Mouse (Mus musculus): ENCODE measurements around the gene Ank3. TPM values are rescaled to one million over a fixed set of nuclear protein-coding genes. Genes with fewer than 3 reads are reported as not detected.

The Ank3 gene
- total RNA-seq, 4 experiments from 2014 or later: 81.4 to 115 (median 89.6) TPM

- no peak for DNase-seq (ENCODE audit: low spot score in 2 of 2)
Observed at GRCm38 (mm10) chr10:69654866-69655633, 256.5 kb downstream of the Ank3 start.

- DNase-seq (ENCODE audit: low spot score in 2 of 2): peak in 1 of 2 experiments; percentile 18
Observed at GRCm38 (mm10) chr10:69656321-69656720, 257.7 kb downstream of the Ank3 start.

- DNase-seq (ENCODE audit: low spot score in 2 of 2): no peak
Observed at GRCm38 (mm10) chr10:69659818-69660217, 261.2 kb downstream of the Ank3 start.

- DNase-seq (ENCODE audit: low spot score in 2 of 2): peak; percentile 44 to 63
Observed at GRCm38 (mm10) chr10:69662338-69662737, 263.8 kb downstream of the Ank3 start.

- DNase-seq (ENCODE audit: low spot score in 2 of 2): no peak
Observed at GRCm38 (mm10) chr10:69667482-69667881, 268.9 kb downstream of the Ank3 start.

GRCm38 (mm10) chr10:69670496-69670895 lies 271.9 kb downstream of the Ank3 start:
- no peak for DNase-seq (ENCODE audit: low spot score in 2 of 2)

- DNase-seq (ENCODE audit: low spot score in 2 of 2): no peak
Observed at GRCm38 (mm10) chr10:69670959-69671358, 272.4 kb downstream of the Ank3 start.

- DNase-seq (ENCODE audit: low spot score in 2 of 2): no peak
Observed at GRCm38 (mm10) chr10:69671505-69671904, 272.9 kb downstream of the Ank3 start.

GRCm38 (mm10) chr10:69672545-69672944 lies 274.0 kb downstream of the Ank3 start:
- DNase-seq (ENCODE audit: low spot score in 2 of 2): no peak

GRCm38 (mm10) chr10:69678230-69678629 lies 279.7 kb downstream of the Ank3 start:
- DNase-seq (ENCODE audit: low spot score in 2 of 2): no peak

GRCm38 (mm10) chr10:69686336-69686735 lies 287.8 kb downstream of the Ank3 start:
- DNase-seq (ENCODE audit: low spot score in 2 of 2): no peak

- no peak for DNase-seq (ENCODE audit: low spot score in 2 of 2)
Observed at GRCm38 (mm10) chr10:69689096-69689495, 290.5 kb downstream of the Ank3 start.

- DNase-seq (ENCODE audit: low spot score in 2 of 2): no peak
Observed at GRCm38 (mm10) chr10:69690131-69690960, 291.8 kb downstream of the Ank3 start.

- no peak for DNase-seq (ENCODE audit: low spot score in 2 of 2)
Observed at GRCm38 (mm10) chr10:69690961-69691451, 292.4 kb downstream of the Ank3 start.

- DNase-seq (ENCODE audit: low spot score in 2 of 2): no peak
Observed at GRCm38 (mm10) chr10:69696019-69696418, 297.4 kb downstream of the Ank3 start.

GRCm38 (mm10) chr10:69698699-69699098 lies 300.1 kb downstream of the Ank3 start:
- DNase-seq (ENCODE audit: low spot score in 2 of 2): no peak

- no peak for DNase-seq (ENCODE audit: low spot score in 2 of 2)
Observed at GRCm38 (mm10) chr10:69701226-69701625, 302.7 kb downstream of the Ank3 start.

- no peak for DNase-seq (ENCODE audit: low spot score in 2 of 2)
Observed at GRCm38 (mm10) chr10:69705806-69706768, 307.5 kb downstream of the Ank3 start.

- no peak for DNase-seq (ENCODE audit: low spot score in 2 of 2)
Observed at GRCm38 (mm10) chr10:69706851-69707788, 308.5 kb downstream of the Ank3 start.
